Mouse (Mus musculus) liver, embryonic 14.5 days (tissue): ENCODE measurements at regions not wholly inside any gene's neighbourhood (a gene's known extent, or its start where the extent isn't known, plus 50 kb on each side); places are given as distances from the start of the nearest gene placed in this dataset.

ENCODE experiments used
- ATAC-seq: fragments of 200-750 bp; cut with Nextera tagmentation; 2 replicates; pipeline ENCODE4 v1.8.0; 2017; ENCODE audit warnings: moderate number of reproducible peaks, mild to moderate bottlenecking, moderate library complexity; ENCODE audit not compliant: insufficient read depth
- DNase-seq, 3 experiments: peaks; one replicate each; pipeline ENCODE4 v3.0.0-alpha.2; 2012 to 2013; ENCODE audit warnings: low read depth in 3 of 3, low spot score in 3 of 3
- H3K27ac ChIP-seq: fragments of 300-500 bp; sonication (generic); 2 replicates; pipeline ENCODE4 v1.5.1; 2014; ENCODE audit warnings: moderate library complexity, mild to moderate bottlenecking, control low read depth, inconsistent platforms
- H3K27me3 ChIP-seq: fragments of 300-500 bp; sonication (generic); 2 replicates; pipeline ENCODE4 v1.6.1; 2014; ENCODE audit warnings: mild to moderate bottlenecking, low read length, moderate library complexity; ENCODE audit not compliant: control insufficient read depth, insufficient read depth
- H3K36me3 ChIP-seq: fragments of 300-500 bp; sonication (generic); replicated peaks from 2 replicates; pipeline ENCODE4 v1.6.1; 2014; ENCODE audit warnings: low read depth; ENCODE audit not compliant: control insufficient read depth, insufficient read depth
- H3K4me1 ChIP-seq, 2 experiments: fragments of 200-500 bp in 1 of 2; fragments of 300-500 bp in 1 of 2; sonication (generic) in 1 of 2; replicated peaks; 2 replicates each; pipeline ENCODE4 v1.6.1; 2012 to 2014; ENCODE audit warnings: antibody characterized with exemption in 1 of 2, inconsistent platforms in 1 of 2, low read length in 1 of 2; ENCODE audit not compliant: control insufficient read depth in 2 of 2, insufficient read depth in 2 of 2
- H3K4me2 ChIP-seq: fragments of 300-500 bp; sonication (generic); 2 replicates; pipeline ENCODE4 v1.6.1; 2014; ENCODE audit warnings: low read depth, mild to moderate bottlenecking, control low read depth, moderate library complexity
- H3K4me3 ChIP-seq, 2 experiments: fragments of 200-500 bp in 1 of 2; fragments of 300-500 bp in 1 of 2; sonication (generic) in 1 of 2; 2 replicates each; pipeline ENCODE4 v1.5.1; 2012 to 2014; ENCODE audit warnings: low read depth in 2 of 2, low read length in 2 of 2, mild to moderate bottlenecking in 2 of 2, control low read depth in 1 of 2, inconsistent platforms in 1 of 2, moderate library complexity in 1 of 2; ENCODE audit not compliant: insufficient read depth in 1 of 2
- H3K9ac ChIP-seq: fragments of 300-500 bp; sonication (generic); replicated peaks from 2 replicates; pipeline ENCODE4 v1.6.1; 2014; ENCODE audit warnings: mild to moderate bottlenecking, control low read depth, moderate library complexity
- H3K9me3 ChIP-seq: fragments of 300-500 bp; sonication (generic); 2 replicates; pipeline ENCODE4 v1.6.1; 2016; ENCODE audit warnings: low read length, mixed read lengths; ENCODE audit not compliant: control insufficient read depth
- CTCF ChIP-seq: IDR thresholded peaks from 2 replicates; pipeline ENCODE4 v1.5.1; 2016; ENCODE audit warnings: antibody characterized with exemption, low read depth, control low read depth
- EP300 ChIP-seq: IDR thresholded peaks from 2 replicates; pipeline ENCODE4 v1.6.1; 2016; ENCODE audit warnings: antibody characterized with exemption, low read depth
- WGBS: fragments of 180-500 bp; shearing (Covaris S2); extraction: QIAGEN DNeasy Blood & Tissue Kit; methylation state at CpG from one replicate; pipeline ENCODE4 v1.1.7; 2014; ENCODE audit not compliant: insufficient replicate concordance; 5-methylcytosine and 5-hydroxymethylcytosine counted together

GRCm38 (mm10) chr2:148255662-148256061 lies 139.5 kb upstream of the Sstr4 start:
- TF ChIP-seq CTCF (no peak), EP300 (no peak)
- H3K4me1 ChIP-seq: no peaks in the 10 kb centered on the region
- no peaks in the 10 kb centered on the region for H3K36me3 ChIP-seq
- H3K27ac ChIP-seq: no peak overlapping the region
- no peak for ATAC-seq
- no peak overlapping the region for H3K9ac ChIP-seq
- no peak overlapping the region for H3K4me3 ChIP-seq
- no peak for DNase-seq
- no peaks in the 10 kb centered on the region for H3K9me3 ChIP-seq
- no peaks in the 10 kb centered on the region for H3K27me3 ChIP-seq
- H3K4me2 ChIP-seq: no peak overlapping the region

- H3K9ac ChIP-seq: no peak overlapping the region
- WGBS: 57% methylated on average over 3 of the region's 3 CpGs
- H3K27ac ChIP-seq: no peak overlapping the region
- TF ChIP-seq CTCF: no peak
- TF ChIP-seq EP300: no peak
- H3K36me3 ChIP-seq: no peaks in the 10 kb centered on the region
- H3K4me1 ChIP-seq: no peaks in the 10 kb centered on the region
- H3K4me2 ChIP-seq: no peak overlapping the region
- no peaks in the 10 kb centered on the region for H3K27me3 ChIP-seq
- no peak for DNase-seq
- H3K9me3 ChIP-seq: no peaks in the 10 kb centered on the region
- H3K4me3 ChIP-seq: no peak overlapping the region
- no peak for ATAC-seq
These were observed 130.9 kb upstream of the Sstr4 start for GRCm38 (mm10) chr2:148264111-148264730.

GRCm38 (mm10) chr2:148279200-148279599 lies 115.9 kb upstream of the Sstr4 start:
- H3K4me2 ChIP-seq: no peak overlapping the region
- no peaks in the 10 kb centered on the region for H3K27me3 ChIP-seq
- H3K27ac ChIP-seq: no peak overlapping the region
- TF ChIP-seq CTCF (no peak), EP300 (no peak)
- H3K4me3 ChIP-seq: no peak overlapping the region
- H3K9me3 ChIP-seq: no peaks in the 10 kb centered on the region
- H3K9ac ChIP-seq: no peak overlapping the region
- DNase-seq (no peak), ATAC-seq (no peak)
- no peaks in the 10 kb centered on the region for H3K36me3 ChIP-seq
- 61% methylated on average over 3 of the region's 3 CpGs for WGBS
- H3K4me1 ChIP-seq: no peaks in the 10 kb centered on the region

GRCm38 (mm10) chr2:148290326-148290725 lies 104.8 kb upstream of the Sstr4 start:
- H3K4me3 ChIP-seq: no peak overlapping the region
- H3K4me1 ChIP-seq: no peaks in the 10 kb centered on the region
- no peak overlapping the region for H3K9ac ChIP-seq
- H3K4me2 ChIP-seq: no peak overlapping the region
- H3K9me3 ChIP-seq: no peaks in the 10 kb centered on the region
- no peaks in the 10 kb centered on the region for H3K27me3 ChIP-seq
- H3K27ac ChIP-seq: no peak overlapping the region
- TF ChIP-seq EP300: no peak
- WGBS: 52% methylated on average over 3 of the region's 3 CpGs
- H3K36me3 ChIP-seq: no peaks in the 10 kb centered on the region
- no peak for ATAC-seq
- DNase-seq: no peak

GRCm38 (mm10) chr2:148292442-148292841 lies 102.7 kb upstream of the Sstr4 start:
- no peaks in the 10 kb centered on the region for H3K27me3 ChIP-seq
- H3K27ac ChIP-seq: no peak overlapping the region
- ATAC-seq: peak; percentile 57; the same call in 1 of the 2 replicates
- no peak overlapping the region for H3K4me2 ChIP-seq
- DNase-seq: no peak
- H3K9me3 ChIP-seq: no peaks in the 10 kb centered on the region
- WGBS: 39% methylated on average over 5 of the region's 5 CpGs
- H3K4me1 ChIP-seq: no peaks in the 10 kb centered on the region
- TF ChIP-seq CTCF: no peak
- no peaks in the 10 kb centered on the region for H3K36me3 ChIP-seq
- H3K9ac ChIP-seq: no peak overlapping the region
- H3K4me3 ChIP-seq: no peak overlapping the region
